Mouse (Mus musculus): ENCODE measurements around the gene Banp. TPM values are rescaled to one million over a fixed set of nuclear protein-coding genes. Genes with fewer than 3 reads are reported as not detected.

The Banp gene
- total and polyA plus RNA-seq, 3 experiments = 13.1 to 26.9 (median 17.9) TPM

- DNase-seq = no peak
- Histone ChIP-seq H3K4me3 (no peak overlapping the region), H3K27ac (no peak overlapping the region), H3K9ac (ENCODE audit: low read depth, low read length) (no peak overlapping the region), H3K27me3 (ENCODE audit: control insufficient read depth, insufficient read depth, low read length) (no peaks in the 10 kb centered on the region), H3K79me2 (replicated peaks; ENCODE audit: control insufficient read depth, insufficient read depth, low read length) (no peaks in the 10 kb centered on the region), H3K4me1 (ENCODE audit: control insufficient read depth, insufficient read depth, low read length) (no peaks in the 10 kb centered on the region), H3K36me3 (ENCODE audit: control insufficient read depth, insufficient read depth, low read length) (no peaks in the 10 kb centered on the region)
- TF ChIP-seq POLR2A (IDR thresholded peaks at IDR 0.05; ENCODE audit: insufficient read depth, low read depth, low read length) (no peak), EP300 (IDR thresholded peaks at IDR 0.05; ENCODE audit: insufficient read depth, low read depth, low read length) (no peak), CTCF (IDR thresholded peaks at IDR 0.05) (no peak)
- intact Hi-C loops (cut with DNase I) = no loop called here
- 95% methylated on average over 25 of the region's 25 CpGs for WGBS
Measured at GRCm38 (mm10) chr8:122005422-122006204, 56.1 kb downstream of the Banp start.

GRCm38 (mm10) chr8:122006688-122007484, 57.3 kb downstream of the Banp start:
- Histone ChIP-seq H3K79me2 (replicated peaks; ENCODE audit: control insufficient read depth, insufficient read depth, low read length) (no peaks in the 10 kb centered on the region), H3K9ac (ENCODE audit: low read depth, low read length) (no peak overlapping the region), H3K27ac (no peak overlapping the region), H3K27me3 (ENCODE audit: control insufficient read depth, insufficient read depth, low read length) (no peaks in the 10 kb centered on the region), H3K36me3 (ENCODE audit: control insufficient read depth, insufficient read depth, low read length) (no peaks in the 10 kb centered on the region), H3K4me3 (no peak overlapping the region), H3K4me1 (ENCODE audit: control insufficient read depth, insufficient read depth, low read length) (no peaks in the 10 kb centered on the region)
- intact Hi-C loops (cut with DNase I) = no loop called here
- 93% methylated on average over 13 of the region's 13 CpGs for WGBS
- no peak for DNase-seq
- TF ChIP-seq EP300 (IDR thresholded peaks at IDR 0.05; ENCODE audit: insufficient read depth, low read depth, low read length) (no peak), POLR2A (IDR thresholded peaks at IDR 0.05; ENCODE audit: insufficient read depth, low read depth, low read length) (no peak), CTCF (IDR thresholded peaks at IDR 0.05) (no peak)

- H3K27me3 ChIP-seq (ENCODE audit: control insufficient read depth, insufficient read depth, low read length) = no peaks in the 10 kb centered on the region
- no peak overlapping the region for H3K9ac ChIP-seq (ENCODE audit: low read depth, low read length)
- no peak overlapping the region for H3K4me3 ChIP-seq
- WGBS = 82% methylated on average over 5 of the region's 5 CpGs
- no peaks in the 10 kb centered on the region for H3K4me1 ChIP-seq (ENCODE audit: control insufficient read depth, insufficient read depth, low read length)
- H3K79me2 ChIP-seq (replicated peaks; ENCODE audit: control insufficient read depth, insufficient read depth, low read length) = no peaks in the 10 kb centered on the region
- intact Hi-C loops (cut with DNase I) = no loop called here
- TF ChIP-seq POLR2A (IDR thresholded peaks at IDR 0.05; ENCODE audit: insufficient read depth, low read depth, low read length) = no peak
- TF ChIP-seq CTCF (IDR thresholded peaks at IDR 0.05) = no peak
- H3K27ac ChIP-seq = no peak overlapping the region
- no peak for DNase-seq
- H3K36me3 ChIP-seq (ENCODE audit: control insufficient read depth, insufficient read depth, low read length) = no peaks in the 10 kb centered on the region
Measured at GRCm38 (mm10) chr8:122008395-122008794, 58.8 kb downstream of the Banp start.

- H3K79me2 ChIP-seq (replicated peaks; ENCODE audit: control insufficient read depth, insufficient read depth, low read length) = no peaks in the 10 kb centered on the region
- no peaks in the 10 kb centered on the region; the same call in 1 of the 2 replicates for H3K4me1 ChIP-seq (ENCODE audit: control insufficient read depth, insufficient read depth, low read length)
- no peaks in the 10 kb centered on the region for H3K27me3 ChIP-seq (ENCODE audit: control insufficient read depth, insufficient read depth, low read length)
- no peak overlapping the region for H3K4me3 ChIP-seq
- H3K9ac ChIP-seq (ENCODE audit: low read depth, low read length) = no peak overlapping the region
- intact Hi-C loops (cut with DNase I) = no loop called here
- WGBS = 64% methylated on average over 5 of the region's 5 CpGs
- H3K36me3 ChIP-seq (ENCODE audit: control insufficient read depth, insufficient read depth, low read length) = no peaks in the 10 kb centered on the region
- no peak for TF ChIP-seq CTCF (IDR thresholded peaks at IDR 0.05)
- no peak for TF ChIP-seq POLR2A (IDR thresholded peaks at IDR 0.05; ENCODE audit: insufficient read depth, low read depth, low read length)
- TF ChIP-seq EP300 (IDR thresholded peaks at IDR 0.05; ENCODE audit: insufficient read depth, low read depth, low read length) = no peak
- H3K27ac ChIP-seq = no peak overlapping the region
- no peak for DNase-seq
Measured at GRCm38 (mm10) chr8:122010638-122011037, 61.1 kb downstream of the Banp start.

DNA sequence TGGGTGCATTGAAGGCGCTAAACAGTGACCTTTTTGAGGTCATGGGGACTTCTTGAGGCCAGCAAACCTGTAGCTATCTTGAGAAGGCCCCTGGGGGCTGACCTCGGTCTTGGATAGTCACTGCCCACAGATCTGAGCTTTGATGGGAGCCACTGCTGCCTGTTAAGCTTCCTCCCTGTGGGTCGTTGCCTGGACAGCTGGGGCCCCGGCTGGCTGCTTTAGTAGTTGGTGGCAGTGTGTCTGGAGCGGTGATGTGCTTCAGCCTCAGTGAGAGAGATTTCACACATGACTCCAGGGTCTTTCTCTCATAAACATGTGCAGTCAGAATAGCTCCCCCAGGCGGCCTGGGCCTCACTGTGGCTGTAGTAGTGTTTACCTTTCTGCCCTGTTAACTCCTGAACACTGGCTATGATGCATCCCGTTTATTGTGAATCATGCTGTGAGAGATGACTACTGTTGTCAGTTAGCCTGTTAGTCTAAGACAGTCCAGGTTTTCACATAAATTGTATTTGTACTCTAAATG, 61.6 kb downstream of the Banp start:
- WGBS = 67% methylated on average over 7 of the region's 7 CpGs

More for the DNA sequence above, 61.6 kb downstream of the Banp start:
- no peak overlapping the region for H3K9ac ChIP-seq (ENCODE audit: low read depth, low read length)
- H3K4me3 ChIP-seq = no peak overlapping the region
- no peaks in the 10 kb centered on the region for H3K36me3 ChIP-seq (ENCODE audit: control insufficient read depth, insufficient read depth, low read length)
- no peaks in the 10 kb centered on the region for H3K79me2 ChIP-seq (replicated peaks; ENCODE audit: control insufficient read depth, insufficient read depth, low read length)
- no peak for TF ChIP-seq EP300 (IDR thresholded peaks at IDR 0.05; ENCODE audit: insufficient read depth, low read depth, low read length)
- no peak for TF ChIP-seq CTCF (IDR thresholded peaks at IDR 0.05)
- no peak for TF ChIP-seq POLR2A (IDR thresholded peaks at IDR 0.05; ENCODE audit: insufficient read depth, low read depth, low read length)
- no peaks in the 10 kb centered on the region for H3K27me3 ChIP-seq (ENCODE audit: control insufficient read depth, insufficient read depth, low read length)
- no peak overlapping the region for H3K27ac ChIP-seq
- DNase-seq = no peak
- H3K4me1 ChIP-seq (ENCODE audit: control insufficient read depth, insufficient read depth, low read length) = no peaks in the 10 kb centered on the region; the same call in 1 of the 2 replicates
- intact Hi-C loops (cut with DNase I) = no loop called here
